Mouse (Mus musculus) CH12.LX (cell line): ENCODE data around the gene Olfr1155. TPM values are rescaled to one million over a fixed set of nuclear protein-coding genes. Genes with fewer than 3 reads are reported as not detected.

Experiments used
- DNase-seq: peaks from one replicate; pipeline ENCODE4 v3.0.0-alpha.2; 2013; ENCODE audit errors: extremely low read depth
- H3K27ac ChIP-seq: 2 replicates; pipeline ENCODE4 v1.5.1; 2012; ENCODE audit warnings: low read depth, mild to moderate bottlenecking, control low read depth, moderate library complexity; ENCODE audit not compliant: insufficient read depth
- H3K27me3 ChIP-seq: replicated peaks from 2 replicates; pipeline ENCODE3; 2012; ENCODE audit warnings: inconsistent platforms
- H3K36me3 ChIP-seq, 2 experiments: replicated peaks in 1 of 2; 2 replicates each; pipeline versions ENCODE3 to v1.6.1; 2012; ENCODE audit warnings: inconsistent platforms in 1 of 2, low read length in 1 of 2, mild to moderate bottlenecking in 1 of 2, mixed read lengths in 1 of 2, moderate library complexity in 1 of 2; ENCODE audit not compliant: control insufficient read depth in 1 of 2, insufficient read depth in 1 of 2
- H3K4me1 ChIP-seq, 2 experiments: 2 replicates each; pipeline ENCODE4 v1.6.1; 2012; ENCODE audit warnings: inconsistent platforms in 1 of 2, moderate library complexity in 1 of 2; ENCODE audit not compliant: insufficient read depth in 2 of 2, control insufficient read depth in 1 of 2
- H3K4me2 ChIP-seq: 2 replicates; pipeline ENCODE4 v1.6.1; 2012; ENCODE audit warnings: low read depth, mild to moderate bottlenecking, control low read depth; ENCODE audit not compliant: poor library complexity, insufficient read depth, severe bottlenecking
- H3K4me3 ChIP-seq, 3 experiments: fragments of 150-350 bp in 1 of 3; sonication (generic) in 1 of 3; replicated peaks in 1 of 3; 2 replicates each; pipeline versions ENCODE3 to v1.5.1; 2011 to 2012; ENCODE audit warnings: low read depth in 2 of 3, low read length in 2 of 3, mild to moderate bottlenecking in 2 of 3, moderate library complexity in 2 of 3, control low read depth in 1 of 3, improper control_type of control experiment in 1 of 3, inconsistent platforms in 1 of 3, mixed read lengths in 1 of 3; ENCODE audit not compliant: poor library complexity in 1 of 3
- H3K79me2 ChIP-seq: replicated peaks from 2 replicates; pipeline ENCODE4 v1.6.1; 2012; ENCODE audit warnings: mild to moderate bottlenecking, moderate library complexity; ENCODE audit not compliant: control insufficient read depth, poor library complexity, insufficient read depth, severe bottlenecking; ENCODE audit errors: extremely low read depth
- H3K9ac ChIP-seq: 2 replicates; pipeline ENCODE4 v1.6.1; 2012; ENCODE audit warnings: low read depth, mild to moderate bottlenecking, control low read depth, moderate library complexity; ENCODE audit not compliant: insufficient read depth
- H3K9me3 ChIP-seq: replicated peaks from 2 replicates; pipeline ENCODE3; 2012; ENCODE audit warnings: low read length, inconsistent platforms, mixed read lengths
- CHD2 ChIP-seq: IDR thresholded peaks from 2 replicates; pipeline ENCODE4 v1.6.1; 2011; ENCODE audit warnings: low read length, improper control_type of control experiment
- CTCF ChIP-seq, 2 experiments: IDR thresholded peaks in 1 of 2; conservative IDR thresholded peaks in 1 of 2; 2 replicates each; pipeline ENCODE4 v1.5.1; 2011 to 2012; ENCODE audit warnings: low read depth in 2 of 2, low read length in 2 of 2, improper control_type of control experiment in 1 of 2, inconsistent platforms in 1 of 2, mild to moderate bottlenecking in 1 of 2, moderate library complexity in 1 of 2
- E2F4 ChIP-seq: IDR thresholded peaks from 2 replicates; pipeline ENCODE4 v1.6.1; 2011; ENCODE audit warnings: low read depth, low read length, improper control_type of control experiment; ENCODE audit not compliant: insufficient replicate concordance
- ELF1 ChIP-seq: IDR thresholded peaks from 2 replicates; pipeline ENCODE4 v1.6.1; 2014; ENCODE audit warnings: low read depth, mild to moderate bottlenecking, inconsistent platforms, low read length, improper control_type of control experiment
- EP300 ChIP-seq: IDR thresholded peaks from 2 replicates; pipeline ENCODE4 v1.6.1; 2011; ENCODE audit warnings: low read length, improper control_type of control experiment
- ETS1 ChIP-seq: conservative IDR thresholded peaks from 2 replicates; pipeline ENCODE4 v1.6.1; 2012; ENCODE audit warnings: low read depth, mild to moderate bottlenecking, inconsistent platforms, low read length, improper control_type of control experiment, moderate library complexity
- GABPA ChIP-seq: IDR thresholded peaks from 2 replicates; pipeline ENCODE4 v1.6.1; 2012; ENCODE audit warnings: low read depth, low read length, improper control_type of control experiment, inconsistent platforms; ENCODE audit not compliant: insufficient replicate concordance
- HCFC1 ChIP-seq: IDR thresholded peaks from 2 replicates; pipeline ENCODE4 v1.6.1; 2012; ENCODE audit warnings: low read depth, mild to moderate bottlenecking, inconsistent platforms, low read length, improper control_type of control experiment
- JUN ChIP-seq: IDR thresholded peaks from 2 replicates; pipeline ENCODE4 v1.6.1; 2011; ENCODE audit warnings: low read depth, mild to moderate bottlenecking, low read length, improper control_type of control experiment, moderate library complexity; ENCODE audit not compliant: insufficient read depth
- MAFK ChIP-seq: IDR thresholded peaks from 2 replicates; pipeline ENCODE4 v1.6.1; 2011; ENCODE audit warnings: low read length, improper control_type of control experiment; ENCODE audit not compliant: insufficient replicate concordance
- MAZ ChIP-seq: IDR thresholded peaks from 2 replicates; pipeline ENCODE4 v1.6.1; 2012; ENCODE audit warnings: low read depth, mild to moderate bottlenecking, inconsistent platforms, low read length, improper control_type of control experiment, moderate library complexity
- MEF2A ChIP-seq: IDR thresholded peaks from 2 replicates; pipeline ENCODE4 v1.6.1; 2014; ENCODE audit warnings: low read depth, mild to moderate bottlenecking, inconsistent platforms, low read length, improper control_type of control experiment, borderline replicate concordance
- MYC ChIP-seq: IDR thresholded peaks from 2 replicates; pipeline ENCODE4 v1.6.1; 2011; ENCODE audit warnings: low read depth, mild to moderate bottlenecking, improper control_type of control experiment, low read length
- NELFE ChIP-seq: IDR thresholded peaks from 2 replicates; pipeline ENCODE4 v1.6.1; 2011; ENCODE audit warnings: low read depth, low read length, improper control_type of control experiment
- NRF1 ChIP-seq: IDR thresholded peaks from 2 replicates; pipeline ENCODE4 v1.6.1; 2014; ENCODE audit warnings: low read depth, mild to moderate bottlenecking, inconsistent platforms, low read length, improper control_type of control experiment, moderate library complexity
- PAX5 ChIP-seq: IDR thresholded peaks from 2 replicates; pipeline ENCODE4 v1.6.1; 2012; ENCODE audit warnings: low read length, inconsistent platforms, mixed read lengths
- RAD21 ChIP-seq: IDR thresholded peaks from 2 replicates; pipeline ENCODE4 v1.6.1; 2011; ENCODE audit warnings: low read depth, mild to moderate bottlenecking, low read length, improper control_type of control experiment, moderate library complexity
- SMC3 ChIP-seq: IDR thresholded peaks from 2 replicates; pipeline ENCODE4 v1.6.1; 2011; ENCODE audit warnings: low read depth, low read length, improper control_type of control experiment
- UBTF ChIP-seq: IDR thresholded peaks from 2 replicates; pipeline ENCODE4 v1.6.1; 2012; ENCODE audit warnings: low read depth, mild to moderate bottlenecking, inconsistent platforms, low read length, improper control_type of control experiment, moderate library complexity
- USF2 ChIP-seq: conservative IDR thresholded peaks from 2 replicates; pipeline ENCODE4 v1.6.1; 2011; ENCODE audit warnings: low read depth, low read length, improper control_type of control experiment
- ZNF384 ChIP-seq: IDR thresholded peaks from 2 replicates; pipeline ENCODE4 v1.6.1; 2012; ENCODE audit warnings: low read depth, low read length, improper control_type of control experiment, inconsistent platforms
- dilution Hi-C: fragments of 300-500 bp; cut with MboI; formaldehyde crosslinking; loops from 2 replicates; pipeline ENCODE4 v1.14.3; 2020; ENCODE audit warnings: low sequenced_read_pairs; ENCODE audit not compliant: extremely low pct_unique_long_range_greater_than_20kb, extremely low pct_ligation_motif_present
- in situ Hi-C: fragments of 300-500 bp; cut with MboI; formaldehyde crosslinking; loops from 3 replicates; pipeline ENCODE4 v1.14.3; 2019; ENCODE audit warnings: low sequenced_read_pairs, low pct_ligation_motif_present, low pct_unique_long_range_greater_than_20kb, mixed read lengths
- polyA plus RNA-seq: library from polyadenylated mRNA; unstranded; fragments of >175 nt; gene quantifications from 2 replicates; pipeline ENCODE4 v1.2.1, GENCODE M21; 2012; ENCODE audit warnings: low read depth; ENCODE audit not compliant: insufficient read length
- total RNA-seq, 2 experiments: library from RNA; depleted of rRNA; stranded (reverse); fragments of 300-350 nt in 1 of 2; fragments of >200 nt in 1 of 2; gene quantifications; 2 replicates each; pipeline ENCODE4 v1.2.3; 2012 to 2014

Gene Olfr1155
- total and polyA plus RNA-seq, 3 experiments: not detected

GRCm38 (mm10) chr2:87953000-87953399 lies 8.1 kb upstream of the Olfr1155 start, which contains the start of gene Olfr1156:
Gene Olfr1156, minus strand, starts transcription at chr2:87953100.
- TF ChIP-seq MAFK: no peak
- no peak for TF ChIP-seq UBTF
- TF ChIP-seq, all 38 proteins: peak for 0
- in situ Hi-C loops (no loop called here), dilution Hi-C loops (no loop called here)
- no peaks in the 10 kb centered on the region for H3K4me1 ChIP-seq
- no peak within 1 kb of the TSS for H3K4me2 ChIP-seq
- H3K27me3 ChIP-seq: no peaks in the 10 kb centered on the region
- no peak within 1 kb of the TSS for H3K4me3 ChIP-seq
- DNase-seq: no peak
- H3K9me3 ChIP-seq: peaks cover 14% of the 10 kb centered on the region
- H3K27ac ChIP-seq: no peak within 1 kb of the TSS
- no peaks in the 10 kb centered on the region for H3K36me3 ChIP-seq
- no peaks in the 10 kb centered on the region for H3K79me2 ChIP-seq
- H3K9ac ChIP-seq: no peak within 1 kb of the TSS

- no peak within 1 kb of the TSS for H3K27ac ChIP-seq
- no peak within 1 kb of the TSS for H3K4me3 ChIP-seq
- H3K79me2 ChIP-seq: no peaks in the 10 kb centered on the region
- TF ChIP-seq GABPA (no peak), MYC (no peak), E2F4 (no peak), MAFK (no peak), RAD21 (no peak), HCFC1 (no peak), PAX5 (no peak), MEF2A (no peak), CHD2 (no peak), ETS1 (no peak), MAZ (no peak), EP300 (no peak), USF2 (no peak), JUN (no peak), CTCF (conservative IDR thresholded peaks at IDR 0.05 in 1 of 2, IDR thresholded peaks at IDR 0.05 in 1 of 2; ENCODE audit: low read depth in 2 of 2, low read length in 2 of 2) (no peak), NELFE (no peak), ELF1 (no peak), ZNF384 (no peak), NRF1 (no peak), SMC3 (no peak)
- DNase-seq: no peak
- no peak within 1 kb of the TSS for H3K4me2 ChIP-seq
- in situ Hi-C loops: no loop called here
- no peaks in the 10 kb centered on the region for H3K27me3 ChIP-seq
- H3K36me3 ChIP-seq: no peaks in the 10 kb centered on the region
- H3K9me3 ChIP-seq: no peaks in the 10 kb centered on the region
- no peaks in the 10 kb centered on the region for H3K4me1 ChIP-seq
- dilution Hi-C loops: no loop called here
- no peak within 1 kb of the TSS for H3K9ac ChIP-seq
These were observed 39.9 kb downstream of the Olfr1155 start, which contains the start of gene Olfr1154 for GRCm38 (mm10) chr2:87905066-87905465. Gene Olfr1154, minus strand, starts transcription at chr2:87905166.
